Mouse (Mus musculus) layer of hippocampus, adult 6 months (tissue): ENCODE data around the gene Hsd17b12. TPM values are rescaled to one million over a fixed set of nuclear protein-coding genes. Genes with fewer than 3 reads are reported as not detected.

Experiments
- long read RNA-seq, 2 experiments: library from polyadenylated mRNA; unstranded; transcript quantifications; one replicate each; pipeline ENCODE4 v2.0.0; 2019 to 2020
- microRNA-seq: library from miRNA; unstranded; fragments of <30 nt; microRNA quantifications from one replicate; pipeline ENCODE4 v1.2.0, GENCODE M21; 2020
- polyA plus RNA-seq: library from polyadenylated mRNA; unstranded; fragments of <200 nt; fragmentation: Nextera tagmentation; gene quantifications from 2 replicates; pipeline ENCODE4 v1.2.3, GENCODE M21; 2021

Gene Hsd17b12
- 47.4 and 58.4 TPM in 2 replicates for polyA plus RNA-seq
- long read RNA-seq, experiment 1, transcript Hsd17b12-201 (11 exons, 1,902 nt) = major isoform, 79 of 105 reads
- long read RNA-seq, experiment 1, partial matches to known transcripts = 11 of 105 reads
- long read RNA-seq, experiment 1, other reads (novel, unspliced or antisense) = 15 of 105 reads
- long read RNA-seq, experiment 2, transcript Hsd17b12-201 (11 exons, 1,902 nt) = major isoform, 134 of 143 reads
- long read RNA-seq, experiment 2, partial matches to known transcripts = 3 of 143 reads
- long read RNA-seq, experiment 2, other reads (novel, unspliced or antisense) = 6 of 143 reads

GRCm38 (mm10) chr2:94157592-94158519, at the start of gene Hsd17b12:
TSS of gene Hsd17b12 (minus strand) at chr2:94157964.

GRCm38 (mm10) chr2:94010335-94011291, 147.2 kb downstream of the Hsd17b12 start, which contains the start of gene Alkbh3:
TSS of gene Alkbh3 (minus strand) at chr2:94010807.

GRCm38 (mm10) chr2:93996254-93996653, 161.5 kb downstream of the Hsd17b12 start, which contains the start of gene Gm27027:
TSS of gene Gm27027 (minus strand) at chr2:93996354.

Small RNA genes lying within 50 kb of the gene (microRNA-seq; reads per million reads assigned to microRNA genes)
- not detected for gene Gm23630

Other genes starting within 250 kb of the Hsd17b12 start
- 8.6 and 9.1 TPM in 2 replicates for gene Gm13889, start 200.8 kb downstream of the Hsd17b12 start, polyA plus RNA-seq
- gene Gm27027, start 161.6 kb downstream of the Hsd17b12 start, polyA plus RNA-seq = not detected in 2 replicates
- gene Alkbh3, start 147.2 kb downstream of the Hsd17b12 start, polyA plus RNA-seq = 21.9 and 22.8 TPM in 2 replicates
- 8.0 and 9.3 TPM in 2 replicates for gene Ttc17, start 248.7 kb upstream of the Hsd17b12 start, polyA plus RNA-seq